Mouse (Mus musculus) MEL (cell line): ENCODE measurements around the gene Slc25a42. TPM values are rescaled to one million over a fixed set of nuclear protein-coding genes. Genes with fewer than 3 reads are reported as not detected.

Experiments used
- DNase-seq: peaks from one replicate; pipeline ENCODE4 v3.0.0; 2011; ENCODE audit warnings: low read depth, low spot score
- H3K27ac ChIP-seq: 2 replicates; pipeline ENCODE4 v1.5.1; 2012; ENCODE audit warnings: low read depth, mild to moderate bottlenecking, control low read depth, low read length, moderate library complexity; ENCODE audit not compliant: control insufficient read depth
- H3K27me3 ChIP-seq, 2 experiments: fragments of 150-350 bp in 1 of 2; sonication (generic) in 1 of 2; 2 replicates each; pipeline ENCODE4 v1.6.1; 2012; ENCODE audit warnings: low read length in 2 of 2, mild to moderate bottlenecking in 2 of 2, improper control_type of control experiment in 1 of 2, moderate library complexity in 1 of 2; ENCODE audit not compliant: insufficient read depth in 2 of 2, control insufficient read depth in 1 of 2
- H3K36me3 ChIP-seq, 2 experiments: 2 replicates each; pipeline ENCODE4 v1.6.1; 2012 to 2014; ENCODE audit warnings: low read length in 2 of 2, improper control_type of control experiment in 1 of 2, inconsistent platforms in 1 of 2, mild to moderate bottlenecking in 1 of 2; ENCODE audit not compliant: insufficient read depth in 2 of 2, control insufficient read depth in 1 of 2
- H3K4me1 ChIP-seq, 2 experiments: fragments of 150-350 bp in 1 of 2; sonication (generic) in 1 of 2; 2 replicates each; pipeline ENCODE4 v1.6.1; 2012; ENCODE audit warnings: low read length in 2 of 2, improper control_type of control experiment in 1 of 2, mild to moderate bottlenecking in 1 of 2; ENCODE audit not compliant: insufficient read depth in 2 of 2, control insufficient read depth in 1 of 2
- H3K4me3 ChIP-seq, 2 experiments: fragments of 150-350 bp in 1 of 2; sonication (generic) in 1 of 2; 2 replicates each; pipeline ENCODE4 v1.5.1; 2012; ENCODE audit warnings: low read depth in 2 of 2, low read length in 2 of 2, mild to moderate bottlenecking in 2 of 2, moderate library complexity in 2 of 2, control low read depth in 1 of 2, improper control_type of control experiment in 1 of 2; ENCODE audit not compliant: control insufficient read depth in 1 of 2, insufficient read depth in 1 of 2
- H3K79me2 ChIP-seq: 2 replicates; pipeline ENCODE4 v1.6.1; 2012; ENCODE audit warnings: mild to moderate bottlenecking, low read length, moderate library complexity; ENCODE audit not compliant: control insufficient read depth, poor library complexity, insufficient read depth
- H3K9ac ChIP-seq: 2 replicates; pipeline ENCODE4 v1.6.1; 2012; ENCODE audit warnings: low read depth, mild to moderate bottlenecking, control low read depth, low read length, moderate library complexity; ENCODE audit not compliant: control insufficient read depth, poor library complexity, severe bottlenecking
- H3K9me3 ChIP-seq: fragments of 150-350 bp; sonication (generic); replicated peaks from 2 replicates; pipeline ENCODE4 v1.6.1; 2012; ENCODE audit warnings: mild to moderate bottlenecking, low read length, improper control_type of control experiment, moderate library complexity; ENCODE audit not compliant: insufficient read depth
- CHD1 ChIP-seq: IDR thresholded peaks from 2 replicates; pipeline ENCODE4 v1.6.1; 2012; ENCODE audit warnings: low read depth, mild to moderate bottlenecking, inconsistent platforms, low read length, improper control_type of control experiment
- CTCF ChIP-seq, 3 experiments: IDR thresholded peaks in 2 of 3; conservative IDR thresholded peaks in 1 of 3; 2 replicates each; pipeline ENCODE4 v1.5.1; 2011 to 2012; ENCODE audit warnings: low read length in 3 of 3, low read depth in 2 of 3, mild to moderate bottlenecking in 2 of 3, improper control_type of control experiment in 1 of 3, inconsistent platforms in 1 of 3, mixed read lengths in 1 of 3, moderate library complexity in 1 of 3; ENCODE audit not compliant: control insufficient read depth in 1 of 3, insufficient read depth in 1 of 3, poor library complexity in 1 of 3, severe bottlenecking in 1 of 3
- GATA1 ChIP-seq: IDR thresholded peaks from 2 replicates; pipeline ENCODE4 v1.6.1; 2011; ENCODE audit warnings: low read depth, low read length, improper control_type of control experiment
- KAT2A ChIP-seq: conservative IDR thresholded peaks from 2 replicates; pipeline ENCODE4 v1.6.1; 2012; ENCODE audit warnings: low read depth, low read length, improper control_type of control experiment, inconsistent platforms
- MAZ ChIP-seq: IDR thresholded peaks from 2 replicates; pipeline ENCODE4 v1.6.1; 2012; ENCODE audit warnings: low read depth, mild to moderate bottlenecking, inconsistent platforms, low read length, improper control_type of control experiment
- MEF2A ChIP-seq: IDR thresholded peaks from 2 replicates; pipeline ENCODE4 v1.6.1; 2014; ENCODE audit warnings: low read depth, mild to moderate bottlenecking, inconsistent platforms, low read length, improper control_type of control experiment; ENCODE audit not compliant: poor library complexity, insufficient replicate concordance, severe bottlenecking; ENCODE audit errors: extremely low read depth
- NRF1 ChIP-seq: IDR thresholded peaks from 2 replicates; pipeline ENCODE4 v1.6.1; 2014; ENCODE audit warnings: low read depth, mild to moderate bottlenecking, inconsistent platforms, low read length, improper control_type of control experiment, moderate library complexity; ENCODE audit not compliant: poor library complexity, insufficient read depth, severe bottlenecking
- RAD21 ChIP-seq: IDR thresholded peaks from 2 replicates; pipeline ENCODE4 v1.6.1; 2011; ENCODE audit warnings: mild to moderate bottlenecking, low read depth, low read length, improper control_type of control experiment
- SMC3 ChIP-seq: IDR thresholded peaks from 2 replicates; pipeline ENCODE4 v1.6.1; 2011; ENCODE audit warnings: low read depth, low read length, improper control_type of control experiment
- TAL1 ChIP-seq: IDR thresholded peaks from 2 replicates; pipeline ENCODE4 v1.6.1; 2012; ENCODE audit warnings: mild to moderate bottlenecking, inconsistent platforms, low read length, moderate library complexity, mixed read lengths
- TCF12 ChIP-seq: IDR thresholded peaks from 2 replicates; pipeline ENCODE4 v1.6.1; 2014; ENCODE audit warnings: low read depth, mild to moderate bottlenecking, inconsistent platforms, low read length, improper control_type of control experiment, moderate library complexity
- UBTF ChIP-seq: IDR thresholded peaks from 2 replicates; pipeline ENCODE4 v1.6.1; 2012; ENCODE audit warnings: low read depth, mild to moderate bottlenecking, inconsistent platforms, low read length, improper control_type of control experiment, moderate library complexity, borderline replicate concordance; ENCODE audit not compliant: insufficient read depth
- USF1 ChIP-seq: IDR thresholded peaks from 2 replicates; pipeline ENCODE4 v1.6.1; 2014; ENCODE audit warnings: low read depth, mild to moderate bottlenecking, inconsistent platforms, low read length, improper control_type of control experiment, moderate library complexity
- ZC3H11A ChIP-seq: IDR thresholded peaks from 2 replicates; pipeline ENCODE4 v1.6.1; 2012; ENCODE audit warnings: low read depth, mild to moderate bottlenecking, inconsistent platforms, low read length, improper control_type of control experiment
- ZKSCAN1 ChIP-seq: IDR thresholded peaks from 2 replicates; pipeline ENCODE4 v1.6.1; 2012; ENCODE audit warnings: low read depth, mild to moderate bottlenecking, inconsistent platforms, low read length, improper control_type of control experiment, moderate library complexity
- ZMIZ1 ChIP-seq: IDR thresholded peaks from 2 replicates; pipeline ENCODE4 v1.6.1; 2012; ENCODE audit warnings: low read depth, mild to moderate bottlenecking, inconsistent platforms, low read length, improper control_type of control experiment, moderate library complexity
- ZNF384 ChIP-seq: IDR thresholded peaks from 2 replicates; pipeline ENCODE4 v1.6.1; 2012; ENCODE audit warnings: low read depth, mild to moderate bottlenecking, inconsistent platforms, low read length, improper control_type of control experiment
- polyA plus RNA-seq, 2 experiments: library from polyadenylated mRNA; stranded (reverse) in 1 of 2; unstranded in 1 of 2; fragments of >175 nt in 1 of 2; fragments of >200 nt in 1 of 2; gene quantifications; 2 replicates each; pipeline versions ENCODE4 v1.2.1 to v1.2.4; 2012; ENCODE audit warnings: low replicate concordance in 2 of 2, low read depth in 1 of 2; ENCODE audit not compliant: insufficient read length in 2 of 2, insufficient read depth in 1 of 2, missing spikeins in 1 of 2
- total RNA-seq: library from RNA; depleted of rRNA; stranded (reverse); fragments of 300-350 nt; gene quantifications from 2 replicates; pipeline ENCODE4 v1.2.3, GENCODE M21; 2012

Slc25a42 gene
- total and polyA plus RNA-seq, 3 experiments = 5.2 to 12.1 TPM; not detected in 1

- DNase-seq = no peak
Observed at GRCm38 (mm10) chr8:70197603-70198002, 14.5 kb downstream of the Slc25a42 start.

GRCm38 (mm10) chr8:70195762-70196161 is 16.3 kb downstream of the Slc25a42 start:
- no peaks in the 10 kb centered on the region for H3K27me3 ChIP-seq
- H3K9ac ChIP-seq = no peak overlapping the region
- H3K4me1 ChIP-seq = no peaks in the 10 kb centered on the region
- no peak overlapping the region for H3K4me3 ChIP-seq
- peak; percentile 37 for DNase-seq
- peaks cover 2% of the 10 kb centered on the region; the same call in 1 of the 2 replicates for H3K79me2 ChIP-seq
- no peaks in the 10 kb centered on the region; a peak in 1 of 4 replicates for H3K36me3 ChIP-seq
- no peak for TF ChIP-seq MEF2A
- peak; percentile 14 for TF ChIP-seq RAD21
- peak in 2 of 3 experiments; percentile 15 to 40; a peak in 2 of 6 replicates for TF ChIP-seq CTCF (IDR thresholded peaks at IDR 0.05 in 2 of 3, conservative IDR thresholded peaks at IDR 0.05 in 1 of 3; ENCODE audit: control insufficient read depth in 1 of 3, insufficient read depth in 1 of 3, low read depth in 2 of 3, low read length in 3 of 3, poor library complexity in 1 of 3, severe bottlenecking in 1 of 3)
- TF ChIP-seq, all 39 proteins: peak for 2
- Histone ChIP-seq H3K9me3 (no peaks in the 10 kb centered on the region), H3K27ac (no peak overlapping the region)

More at GRCm38 (mm10) chr8:70197603-70198002, 14.5 kb downstream of the Slc25a42 start:
- H3K27ac ChIP-seq = no peak overlapping the region
- H3K36me3 ChIP-seq = peaks cover 0 to 6% of the 10 kb centered on the region in 2 experiments; a peak in 3 of 4 replicates
- H3K27me3 ChIP-seq = no peaks in the 10 kb centered on the region
- H3K9ac ChIP-seq = no peak overlapping the region
- TF ChIP-seq GATA1 = no peak
- no peak for TF ChIP-seq CHD1
- no peak for TF ChIP-seq TAL1
- TF ChIP-seq ZC3H11A = no peak
- no peak for TF ChIP-seq NRF1
- no peak for TF ChIP-seq ZMIZ1
- TF ChIP-seq SMC3 = no peak
- no peak for TF ChIP-seq ZKSCAN1
- no peak for TF ChIP-seq TCF12
- no peak for TF ChIP-seq UBTF
- TF ChIP-seq ZNF384 = no peak
- no peak for TF ChIP-seq USF1
- TF ChIP-seq MEF2A = no peak
- TF ChIP-seq MAZ = no peak
- no peak for TF ChIP-seq KAT2A
- TF ChIP-seq, all 39 proteins: peak for 0
- peaks cover 5 to 16% of the 10 kb centered on the region in 2 experiments for H3K4me1 ChIP-seq
- H3K79me2 ChIP-seq = peaks cover 2% of the 10 kb centered on the region; the same call in 1 of the 2 replicates
- H3K9me3 ChIP-seq = no peaks in the 10 kb centered on the region
- H3K4me3 ChIP-seq = no peak overlapping the region
